Mouse (Mus musculus) embryonic facial prominence, embryonic 12.5 days (tissue): ENCODE measurements around the gene Pan3. TPM values are rescaled to one million over a fixed set of nuclear protein-coding genes. Genes with fewer than 3 reads are reported as not detected.
A peak's percentile ranks its signal among the peaks of the same experiment; 100 is the strongest.

Source experiments
- ATAC-seq: fragments of 200-750 bp; cut with Nextera tagmentation; 2 replicates; pipeline ENCODE4 v1.8.0; 2017; ENCODE audit not compliant: insufficient number of reproducible peaks, insufficient read depth, low FRiP score, low TSS enrichment
- H3K27ac ChIP-seq: fragments of 300-500 bp; sonication (generic); 2 replicates; pipeline ENCODE4 v1.5.1; 2016; ENCODE audit warnings: mild to moderate bottlenecking
- H3K27me3 ChIP-seq: fragments of 300-500 bp; sonication (generic); 2 replicates; pipeline ENCODE4 v1.6.1; 2016; ENCODE audit warnings: mild to moderate bottlenecking, moderate library complexity
- H3K36me3 ChIP-seq: fragments of 300-500 bp; sonication (generic); 2 replicates; pipeline ENCODE4 v1.6.1; 2016; ENCODE audit warnings: mild to moderate bottlenecking
- H3K4me1 ChIP-seq: fragments of 300-500 bp; sonication (generic); 2 replicates; pipeline ENCODE4 v1.6.1; 2016
- H3K4me2 ChIP-seq: fragments of 300-500 bp; sonication (generic); replicated peaks from 2 replicates; pipeline ENCODE4 v1.6.1; 2016; ENCODE audit warnings: mild to moderate bottlenecking, moderate library complexity
- H3K4me3 ChIP-seq: fragments of 300-500 bp; sonication (generic); 2 replicates; pipeline ENCODE4 v1.5.1; 2016; ENCODE audit warnings: mild to moderate bottlenecking
- H3K9ac ChIP-seq: fragments of 300-500 bp; sonication (generic); 2 replicates; pipeline ENCODE4 v1.6.1; 2016; ENCODE audit warnings: mild to moderate bottlenecking, moderate library complexity
- H3K9me3 ChIP-seq: fragments of 300-500 bp; sonication (generic); 2 replicates; pipeline ENCODE4 v1.6.1; 2016; ENCODE audit warnings: mild to moderate bottlenecking, moderate library complexity
- WGBS: fragments of 180-500 bp; shearing (Covaris S2); methylation state at CpG from one replicate; pipeline ENCODE4 v1.1.7; 2016; 5-methylcytosine and 5-hydroxymethylcytosine counted together
- polyA plus RNA-seq: library from polyadenylated mRNA; unstranded; fragments of >200 nt; fragmentation: Nextera tagmentation; extraction: Ambion mirVana; gene quantifications from 2 replicates; pipeline ENCODE4 v1.2.1, GENCODE M21; 2016

Gene Pan3
- polyA plus RNA-seq = 62.4 and 67.4 TPM in 2 replicates

GRCm38 (mm10) chr5:147429535-147430305, at the start of gene Pan3:
Gene Pan3 (plus strand): TSS chr5:147430161.
- peak within 1 kb of the TSS; percentile 99 for H3K27ac ChIP-seq
- WGBS = under 1% methylated on average over 50 of the region's 51 CpGs
- ATAC-seq = peak; percentile 84
- peak within 1 kb of the TSS; percentile 97 for H3K9ac ChIP-seq
- 0 out of 2 replicates have a peak, but pooled peaks cover 6% of the 10 kb centered on the region for H3K36me3 ChIP-seq
- peak within 1 kb of the TSS; percentile 79 for H3K4me3 ChIP-seq
- peak within 1 kb of the TSS; percentile 61 for H3K4me2 ChIP-seq
- H3K4me1 ChIP-seq = peaks cover 20% of the 10 kb centered on the region
- no peaks in the 10 kb centered on the region for H3K27me3 ChIP-seq
- H3K9me3 ChIP-seq = no peaks in the 10 kb centered on the region

- Histone ChIP-seq H3K4me3 (no peak overlapping the region), H3K9ac (no peak overlapping the region), H3K27me3 (no peaks in the 10 kb centered on the region), H3K36me3 (no peaks in the 10 kb centered on the region), H3K4me1 (no peaks in the 10 kb centered on the region), H3K4me2 (no peak overlapping the region), H3K27ac (no peak overlapping the region), H3K9me3 (no peaks in the 10 kb centered on the region)
- 86% methylated on average over 10 of the region's 10 CpGs for WGBS
- no peak for ATAC-seq
These were observed 48.6 kb upstream of the Pan3 start for GRCm38 (mm10) chr5:147381396-147381795.

GRCm38 (mm10) chr5:147386865-147387264, 43.1 kb upstream of the Pan3 start:
- Histone ChIP-seq H3K9ac (no peak overlapping the region), H3K27ac (no peak overlapping the region), H3K36me3 (no peaks in the 10 kb centered on the region), H3K27me3 (no peaks in the 10 kb centered on the region), H3K4me2 (no peak overlapping the region), H3K4me1 (no peaks in the 10 kb centered on the region), H3K4me3 (no peak overlapping the region), H3K9me3 (no peaks in the 10 kb centered on the region)
- WGBS = 77% methylated on average over 13 of the region's 13 CpGs
- no peak for ATAC-seq

- H3K4me2 ChIP-seq = no peak overlapping the region
- no peak for ATAC-seq
- H3K27ac ChIP-seq = no peak overlapping the region
- H3K4me1 ChIP-seq = no peaks in the 10 kb centered on the region
- H3K36me3 ChIP-seq = no peaks in the 10 kb centered on the region
- no peaks in the 10 kb centered on the region for H3K27me3 ChIP-seq
- no peak overlapping the region for H3K4me3 ChIP-seq
- no peaks in the 10 kb centered on the region for H3K9me3 ChIP-seq
- H3K9ac ChIP-seq = no peak overlapping the region
- 78% methylated on average over 9 of the region's 9 CpGs for WGBS
These were observed 41.5 kb upstream of the Pan3 start for GRCm38 (mm10) chr5:147388376-147389008.

GRCm38 (mm10) chr5:147389052-147389451, 40.9 kb upstream of the Pan3 start:
- Histone ChIP-seq H3K4me3 (no peak overlapping the region), H3K27me3 (no peaks in the 10 kb centered on the region), H3K36me3 (no peaks in the 10 kb centered on the region), H3K4me1 (no peaks in the 10 kb centered on the region), H3K9me3 (no peaks in the 10 kb centered on the region), H3K4me2 (no peak overlapping the region), H3K9ac (no peak overlapping the region), H3K27ac (no peak overlapping the region)
- WGBS = 85% methylated on average over 5 of the region's 5 CpGs
- ATAC-seq = no peak

GRCm38 (mm10) chr5:147390772-147391171, 39.2 kb upstream of the Pan3 start:
- WGBS = 79% methylated on average over 2 of the region's 2 CpGs

GRCm38 (mm10) chr5:147392667-147393213, 37.2 kb upstream of the Pan3 start:
- ATAC-seq = no peak
- Histone ChIP-seq H3K9ac (no peak overlapping the region), H3K27ac (no peak overlapping the region), H3K36me3 (no peaks in the 10 kb centered on the region), H3K9me3 (no peaks in the 10 kb centered on the region), H3K4me2 (no peak overlapping the region), H3K4me3 (no peak overlapping the region), H3K27me3 (peaks cover 5% of the 10 kb centered on the region), H3K4me1 (no peaks in the 10 kb centered on the region)
- WGBS = 77% methylated on average over 12 of the region's 12 CpGs

More at GRCm38 (mm10) chr5:147390772-147391171, 39.2 kb upstream of the Pan3 start:
- ATAC-seq = no peak
- Histone ChIP-seq H3K4me3 (no peak overlapping the region), H3K9ac (no peak overlapping the region), H3K27ac (no peak overlapping the region), H3K9me3 (no peaks in the 10 kb centered on the region), H3K36me3 (no peaks in the 10 kb centered on the region), H3K4me1 (no peaks in the 10 kb centered on the region), H3K27me3 (no peaks in the 10 kb centered on the region), H3K4me2 (no peak overlapping the region)

- no peak for ATAC-seq
- no peaks in the 10 kb centered on the region for H3K36me3 ChIP-seq
These were observed 34.9 kb upstream of the Pan3 start for GRCm38 (mm10) chr5:147395050-147395449.

GRCm38 (mm10) chr5:147399843-147400504, 30.0 kb upstream of the Pan3 start, which contains the start of gene Flt3:
Gene Flt3 (minus strand): TSS chr5:147400489.
- ATAC-seq = peak; percentile 72
- no peaks in the 10 kb centered on the region for H3K9me3 ChIP-seq
- WGBS = 1% methylated on average over 56 of the region's 56 CpGs
- H3K4me2 ChIP-seq = peak within 1 kb of the TSS; percentile 77
- H3K4me3 ChIP-seq = peak within 1 kb of the TSS; percentile 42
- 0 out of 2 replicates have a peak within 1 kb of the TSS, but pooled peaks have one; percentile 30 for H3K9ac ChIP-seq
- H3K27me3 ChIP-seq = peaks cover 50% of the 10 kb centered on the region
- 0 out of 2 replicates have a peak, but pooled peaks cover 8% of the 10 kb centered on the region for H3K4me1 ChIP-seq
- H3K27ac ChIP-seq = no peak within 1 kb of the TSS
- no peaks in the 10 kb centered on the region for H3K36me3 ChIP-seq

More at GRCm38 (mm10) chr5:147395050-147395449, 34.9 kb upstream of the Pan3 start:
- no peaks in the 10 kb centered on the region for H3K9me3 ChIP-seq
- no peak overlapping the region for H3K9ac ChIP-seq
- no peak overlapping the region for H3K4me2 ChIP-seq
- WGBS = 8% methylated on average over 1 of the region's 1 CpGs
- H3K27me3 ChIP-seq = peaks cover 28% of the 10 kb centered on the region
- H3K4me1 ChIP-seq = 0 out of 2 replicates have a peak, but pooled peaks cover 4% of the 10 kb centered on the region
- H3K4me3 ChIP-seq = no peak overlapping the region
- no peak overlapping the region for H3K27ac ChIP-seq

- no peaks in the 10 kb centered on the region for H3K36me3 ChIP-seq
- peak overlapping the region; percentile 42 for H3K4me3 ChIP-seq
- H3K9ac ChIP-seq = 0 out of 2 replicates have a peak overlapping the region, but pooled peaks have one; percentile 30
- H3K27ac ChIP-seq = no peak overlapping the region
- H3K4me2 ChIP-seq = peak overlapping the region; percentile 77
- WGBS = 3% methylated on average over 17 of the region's 17 CpGs
- no peak for ATAC-seq
- H3K27me3 ChIP-seq = peaks cover 50% of the 10 kb centered on the region
- 0 out of 2 replicates have a peak, but pooled peaks cover 8% of the 10 kb centered on the region for H3K4me1 ChIP-seq
- no peaks in the 10 kb centered on the region for H3K9me3 ChIP-seq
These were observed 29.4 kb upstream of the Pan3 start for GRCm38 (mm10) chr5:147400505-147400979.

- H3K4me2 ChIP-seq = peak overlapping the region; percentile 77; the same call in 1 of the 2 replicates
- no peaks in the 10 kb centered on the region for H3K9me3 ChIP-seq
- no peak overlapping the region for H3K27ac ChIP-seq
- H3K27me3 ChIP-seq = peaks cover 50% of the 10 kb centered on the region
- no peak overlapping the region for H3K9ac ChIP-seq
- no peak for ATAC-seq
- H3K36me3 ChIP-seq = no peaks in the 10 kb centered on the region
- 0 out of 2 replicates have a peak, but pooled peaks cover 8% of the 10 kb centered on the region for H3K4me1 ChIP-seq
- 27% methylated on average over 11 of the region's 11 CpGs for WGBS
- peak overlapping the region; percentile 42; the same call in 1 of the 2 replicates for H3K4me3 ChIP-seq
These were observed 28.9 kb upstream of the Pan3 start for GRCm38 (mm10) chr5:147401024-147401423.
